Mouse (Mus musculus) midbrain, embryonic 11.5 days (tissue): Measurements from ENCODE around the gene Rad51d. TPM values are rescaled to one million over a fixed set of nuclear protein-coding genes. Genes with fewer than 3 reads are reported as not detected.
A peak's percentile ranks its signal among the peaks of the same experiment; 100 is the strongest.
"Not testable (repeated sequence)": the region's sequence is repeated elsewhere in the genome, so short reads cannot be mapped to it uniquely, and the experiment has no call there.

Source experiments
- ATAC-seq: fragments of 200-750 bp; cut with Nextera tagmentation; 2 replicates; pipeline ENCODE4 v1.8.0; 2017; ENCODE audit warnings: moderate TSS enrichment, moderate library complexity; ENCODE audit not compliant: low FRiP score
- DNase-seq: peaks from one replicate; pipeline ENCODE4 v3.0.0; 2015; ENCODE audit warnings: low spot score; ENCODE audit errors: missing footprints
- H3K27ac ChIP-seq: fragments of 300-500 bp; sonication (generic); 2 replicates; pipeline ENCODE4 v1.5.1; 2014; ENCODE audit warnings: low read depth, low read length
- H3K27me3 ChIP-seq: fragments of 300-500 bp; sonication (generic); 2 replicates; pipeline ENCODE4 v1.6.1; 2014; ENCODE audit warnings: mild to moderate bottlenecking, low read length, moderate library complexity, mixed read lengths; ENCODE audit not compliant: control insufficient read depth, insufficient read depth
- H3K36me3 ChIP-seq: fragments of 300-500 bp; sonication (generic); 2 replicates; pipeline ENCODE4 v1.6.1; 2014; ENCODE audit warnings: mild to moderate bottlenecking, low read length, moderate library complexity, mixed read lengths; ENCODE audit not compliant: control insufficient read depth, insufficient read depth
- H3K4me1 ChIP-seq: fragments of 300-500 bp; sonication (generic); 2 replicates; pipeline ENCODE4 v1.6.1; 2014; ENCODE audit warnings: low read length; ENCODE audit not compliant: control insufficient read depth, insufficient read depth
- H3K4me2 ChIP-seq: fragments of 300-500 bp; sonication (generic); 2 replicates; pipeline ENCODE4 v1.6.1; 2014; ENCODE audit warnings: mild to moderate bottlenecking, moderate library complexity
- H3K4me3 ChIP-seq: fragments of 300-500 bp; sonication (generic); 2 replicates; pipeline ENCODE4 v1.5.1; 2014; ENCODE audit warnings: low read depth, low read length
- H3K9ac ChIP-seq: fragments of 300-500 bp; sonication (generic); 2 replicates; pipeline ENCODE4 v1.6.1; 2014; ENCODE audit warnings: low read length
- H3K9me3 ChIP-seq: fragments of 300-500 bp; sonication (generic); 2 replicates; pipeline ENCODE4 v1.6.1; 2016; ENCODE audit warnings: low read length; ENCODE audit not compliant: control insufficient read depth
- WGBS: fragments of 180-500 bp; shearing (Covaris S2); extraction: QIAGEN DNeasy Blood & Tissue Kit; methylation state at CpG from one replicate; pipeline ENCODE4 v1.1.7; 2014; 5-methylcytosine and 5-hydroxymethylcytosine counted together
- polyA plus RNA-seq: library from polyadenylated mRNA; unstranded; fragments of >200 nt; fragmentation: Nextera tagmentation; extraction: Ambion mirVana; gene quantifications from 2 replicates; pipeline ENCODE4 v1.2.1, GENCODE M21; 2014

Gene Rad51d
- polyA plus RNA-seq, 1 experiment from 2014 or later: 17.4 TPM

DNA sequence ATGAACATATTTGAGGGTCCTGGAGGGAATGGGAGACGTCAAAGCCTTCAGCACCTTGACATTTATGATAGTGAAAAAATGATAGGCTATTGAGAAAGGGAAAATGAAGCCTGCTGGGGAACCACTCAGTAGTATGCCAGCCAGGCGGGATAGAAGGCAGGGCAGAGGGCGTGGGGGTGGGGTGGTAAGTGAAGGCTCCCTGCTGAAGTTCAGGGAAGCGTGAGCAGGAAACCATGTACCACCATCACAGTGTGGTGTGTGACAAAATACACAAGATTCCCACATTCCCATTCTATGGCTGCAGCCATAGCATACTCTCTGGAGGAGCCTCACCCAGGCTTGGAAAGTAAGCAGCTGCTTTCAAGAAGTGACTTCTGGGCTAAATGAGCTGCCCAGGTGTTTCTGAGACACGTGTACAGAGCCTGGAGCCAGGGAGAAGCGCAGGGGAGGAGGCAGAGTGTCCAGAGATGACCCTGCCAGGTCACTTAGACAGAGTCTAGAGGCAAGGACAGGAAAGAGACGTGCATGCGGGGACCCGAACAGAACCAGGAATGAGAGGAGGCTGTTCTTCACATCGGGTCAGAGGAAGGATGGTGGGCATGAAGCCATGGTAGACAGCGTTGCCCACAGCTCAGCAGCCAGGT lies 45.5 kb downstream of the Rad51d start:
- H3K4me2 ChIP-seq: no peak overlapping the region
- H3K27ac ChIP-seq: no peak overlapping the region
- H3K27me3 ChIP-seq: no peaks in the 10 kb centered on the region
- H3K9ac ChIP-seq: no peak overlapping the region
- ATAC-seq: no peak
- no peak overlapping the region for H3K4me3 ChIP-seq
- no peaks in the 10 kb centered on the region for H3K9me3 ChIP-seq
- peaks cover 5% of the 10 kb centered on the region; the same call in 1 of the 2 replicates for H3K4me1 ChIP-seq
- H3K36me3 ChIP-seq: no peaks in the 10 kb centered on the region
- 73% methylated on average over 11 of the region's 11 CpGs for WGBS
- peak; percentile 74 for DNase-seq

DNA sequence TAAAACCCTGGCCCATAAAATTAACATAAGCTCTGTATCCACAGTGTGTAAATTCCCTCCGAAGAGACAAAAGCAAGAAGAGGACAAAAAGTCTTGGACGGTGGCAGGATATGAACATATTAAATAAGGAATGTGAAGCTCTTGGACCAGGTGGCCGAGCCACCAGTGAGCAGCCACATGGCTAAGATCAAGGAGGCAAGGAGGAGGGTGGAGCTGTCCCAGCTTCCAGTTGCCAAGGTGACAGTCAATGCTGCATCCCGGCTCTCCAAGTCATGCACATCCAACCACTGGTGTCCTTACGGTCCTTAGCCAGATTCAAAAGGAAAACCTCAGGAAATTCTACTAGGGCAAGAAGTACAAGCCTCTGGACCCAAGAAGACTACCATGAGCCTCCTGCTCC lies 51.9 kb downstream of the Rad51d start:
- H3K36me3 ChIP-seq: no peaks in the 10 kb centered on the region
- no peaks in the 10 kb centered on the region for H3K27me3 ChIP-seq
- peak; percentile 89 for DNase-seq
- peaks cover 10% of the 10 kb centered on the region for H3K4me1 ChIP-seq
- no peak overlapping the region for H3K4me2 ChIP-seq
- 30% methylated on average over 5 of the region's 5 CpGs for WGBS
- ATAC-seq: no peak
- no peak overlapping the region for H3K9ac ChIP-seq
- H3K27ac ChIP-seq: no peak overlapping the region
- no peak overlapping the region for H3K4me3 ChIP-seq
- H3K9me3 ChIP-seq: no peaks in the 10 kb centered on the region

DNA sequence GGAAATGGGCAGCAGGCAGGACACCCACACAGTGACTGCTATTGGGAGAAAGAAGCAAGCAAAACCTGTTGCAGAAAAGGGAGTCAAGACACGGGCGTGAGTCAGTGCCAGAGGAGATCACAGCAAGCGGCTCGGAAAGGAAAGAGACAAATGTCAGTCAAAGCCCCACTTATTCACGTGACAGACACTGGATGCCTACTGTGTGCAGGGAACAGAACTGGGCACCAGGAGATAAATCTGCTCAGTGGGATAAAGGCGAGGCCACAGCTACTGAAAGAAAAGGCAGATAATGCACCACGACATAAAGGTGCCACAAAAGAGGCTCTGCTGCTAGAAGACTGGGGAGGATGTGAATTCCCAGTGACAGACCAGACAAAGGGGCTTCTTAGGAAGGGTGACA lies 52.6 kb downstream of the Rad51d start:
- no peak overlapping the region for H3K4me2 ChIP-seq
- H3K27ac ChIP-seq: no peak overlapping the region
- ATAC-seq: no peak
- peaks cover 10% of the 10 kb centered on the region for H3K4me1 ChIP-seq
- no peaks in the 10 kb centered on the region for H3K36me3 ChIP-seq
- no peaks in the 10 kb centered on the region for H3K27me3 ChIP-seq
- no peaks in the 10 kb centered on the region for H3K9me3 ChIP-seq
- DNase-seq: peak; percentile 86
- WGBS: 19% methylated on average over 7 of the region's 7 CpGs
- no peak overlapping the region for H3K4me3 ChIP-seq
- no peak overlapping the region for H3K9ac ChIP-seq

DNA sequence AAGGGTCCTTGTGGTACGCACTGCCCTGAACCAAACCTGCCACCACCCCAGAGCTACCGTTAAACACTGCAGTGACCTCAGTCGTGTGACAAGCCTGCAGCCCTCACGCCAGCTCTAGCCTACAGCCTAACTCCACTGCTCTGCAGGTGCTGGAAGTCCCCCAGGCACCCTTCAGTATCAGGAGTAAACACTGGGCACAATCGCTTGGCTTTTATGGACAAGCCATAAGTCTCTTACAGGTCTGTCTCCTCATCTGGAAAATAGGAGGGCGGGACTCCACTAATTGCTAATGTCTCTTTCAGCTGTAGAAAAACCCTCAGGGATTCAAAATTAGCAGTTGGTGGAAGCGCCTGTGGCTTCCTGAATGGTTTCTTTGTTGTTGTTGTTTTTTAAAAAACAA lies 53.2 kb downstream of the Rad51d start:
- Histone ChIP-seq H3K27me3 (no peaks in the 10 kb centered on the region), H3K36me3 (no peaks in the 10 kb centered on the region), H3K9me3 (no peaks in the 10 kb centered on the region), H3K9ac (no peak overlapping the region), H3K4me2 (no peak overlapping the region), H3K27ac (no peak overlapping the region), H3K4me1 (peaks cover 10% of the 10 kb centered on the region), H3K4me3 (no peak overlapping the region)
- WGBS: 51% methylated on average over 7 of the region's 7 CpGs
- ATAC-seq: no peak
- peak; percentile 72 for DNase-seq

DNA sequence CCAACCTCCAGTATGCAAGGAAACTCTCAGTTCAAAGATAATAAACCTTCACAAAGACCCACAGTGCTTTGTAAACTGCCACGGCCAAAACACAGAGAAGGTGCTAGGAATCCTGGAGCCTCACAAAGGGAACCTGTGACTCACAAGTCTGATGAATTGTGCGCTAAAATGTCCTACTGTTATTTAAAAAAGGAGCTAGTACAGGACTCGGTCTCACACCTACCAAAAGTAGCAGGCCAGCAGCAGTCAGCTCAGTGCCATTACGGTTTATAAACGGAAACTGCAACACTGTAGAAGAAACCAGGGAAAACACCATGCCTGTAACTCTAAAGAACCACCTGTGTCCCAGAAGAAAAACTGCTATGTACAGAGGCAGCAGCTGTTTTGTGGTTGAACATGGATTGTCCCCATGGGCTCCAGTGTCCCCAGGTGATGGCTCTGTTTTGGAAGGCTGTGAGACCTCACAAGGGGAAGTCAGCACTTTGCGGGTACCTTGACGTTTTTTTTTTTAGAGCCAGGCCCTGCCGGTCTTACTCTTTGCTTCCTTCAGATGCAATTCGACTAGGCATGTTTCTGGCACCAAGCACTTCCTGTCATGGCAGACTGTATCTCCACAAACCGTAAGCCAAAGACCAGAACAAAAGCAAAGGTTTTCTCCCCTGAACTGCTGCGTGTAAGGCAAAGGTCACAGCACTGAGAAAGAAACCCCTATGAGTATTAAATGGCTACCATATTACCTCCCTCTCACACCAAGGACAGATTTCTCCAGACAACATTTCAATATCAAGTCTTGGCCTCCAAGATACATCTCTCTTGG lies 54.6 kb downstream of the Rad51d start:
- no peak overlapping the region for H3K4me3 ChIP-seq
- H3K9ac ChIP-seq: no peak overlapping the region
- no peaks in the 10 kb centered on the region for H3K27me3 ChIP-seq
- H3K27ac ChIP-seq: no peak overlapping the region
- H3K36me3 ChIP-seq: no peaks in the 10 kb centered on the region
- WGBS: 74% methylated on average over 11 of the region's 11 CpGs
- H3K4me2 ChIP-seq: no peak overlapping the region
- ATAC-seq (no peak), DNase-seq (peak; percentile 79)
- H3K4me1 ChIP-seq: peaks cover 15% of the 10 kb centered on the region
- H3K9me3 ChIP-seq: no peaks in the 10 kb centered on the region

DNA sequence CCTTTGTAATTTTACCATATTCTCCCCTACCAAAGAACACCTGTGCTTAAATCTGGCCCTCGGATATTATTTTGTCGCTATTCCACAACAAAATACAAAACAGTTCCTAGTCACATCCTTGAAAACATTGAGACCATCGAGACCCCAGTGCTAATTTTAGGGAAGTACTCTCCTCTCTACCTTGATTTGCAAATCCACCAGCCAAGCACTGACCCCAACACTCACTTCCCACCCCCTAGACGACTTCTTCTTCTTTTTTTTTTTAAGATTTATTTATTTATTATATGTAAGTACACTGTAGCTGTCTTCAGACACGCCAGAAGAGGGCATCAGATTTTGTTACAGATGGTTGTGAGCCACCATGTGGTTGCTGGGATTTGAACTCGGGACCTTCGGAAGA lies 56.1 kb downstream of the Rad51d start:
- H3K4me1 ChIP-seq: peaks cover 15% of the 10 kb centered on the region
- not testable (repeated sequence) for H3K27me3 ChIP-seq, H3K9ac ChIP-seq, H3K4me2 ChIP-seq, H3K27ac ChIP-seq, H3K9me3 ChIP-seq, H3K36me3 ChIP-seq, DNase-seq, H3K4me3 ChIP-seq, ATAC-seq
- 87% methylated on average over 7 of the region's 7 CpGs for WGBS

DNA sequence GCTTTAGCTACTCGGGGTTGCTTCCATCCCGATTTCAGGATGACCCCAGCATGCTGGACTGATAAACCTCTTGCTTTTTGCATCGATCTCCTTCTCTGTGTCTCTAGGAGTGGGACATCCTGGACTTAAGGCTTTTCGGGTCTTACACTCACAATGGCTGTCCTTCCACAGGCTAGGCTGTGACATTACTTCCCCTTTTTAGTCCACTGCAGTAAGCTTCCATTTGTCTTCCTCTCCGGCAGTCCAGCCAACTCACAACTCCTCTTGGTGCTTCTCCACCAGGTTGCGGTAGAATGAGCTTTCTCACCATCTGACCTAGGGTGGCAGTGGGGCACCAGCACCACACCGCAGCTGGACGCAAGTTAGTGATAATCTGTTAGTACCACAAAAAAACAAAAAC lies 56.5 kb downstream of the Rad51d start:
- H3K4me3 ChIP-seq: no peak overlapping the region
- peaks cover 15% of the 10 kb centered on the region for H3K4me1 ChIP-seq
- WGBS: 88% methylated on average over 8 of the region's 8 CpGs
- H3K27ac ChIP-seq: no peak overlapping the region
- DNase-seq: no peak
- ATAC-seq: no peak
- no peak overlapping the region for H3K9ac ChIP-seq
- H3K4me2 ChIP-seq: no peak overlapping the region
- no peaks in the 10 kb centered on the region for H3K36me3 ChIP-seq
- H3K9me3 ChIP-seq: no peaks in the 10 kb centered on the region
- no peaks in the 10 kb centered on the region for H3K27me3 ChIP-seq

DNA sequence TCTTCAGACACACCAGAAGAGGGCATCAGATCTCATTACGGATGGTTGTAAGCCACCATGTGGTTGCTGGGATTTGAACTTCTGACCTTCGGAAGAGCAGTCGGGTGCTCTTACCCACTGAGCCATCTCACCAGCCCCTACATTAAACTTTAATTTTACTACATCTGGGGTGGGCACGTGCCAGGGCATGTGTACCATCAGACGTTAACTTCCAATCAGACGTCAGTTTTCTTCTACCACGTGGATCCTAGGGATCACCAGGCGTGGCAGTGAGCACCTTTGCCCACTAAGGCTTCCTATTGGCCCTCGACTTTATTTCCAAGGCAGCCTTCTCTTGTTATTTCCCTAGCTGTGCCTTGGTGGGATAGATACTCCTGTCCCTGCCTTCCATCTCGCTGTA lies 58.0 kb downstream of the Rad51d start:
- not testable (repeated sequence) for H3K9ac ChIP-seq, H3K36me3 ChIP-seq, H3K4me2 ChIP-seq, H3K4me3 ChIP-seq, H3K9me3 ChIP-seq, ATAC-seq, H3K27ac ChIP-seq, H3K27me3 ChIP-seq, DNase-seq, H3K4me1 ChIP-seq
- 83% methylated on average over 10 of the region's 10 CpGs for WGBS
